Mouse (Mus musculus) ES-Bruce4 (cell line): ENCODE measurements around the gene Cadm3.

ENCODE experiments used
- CTCF ChIP-seq: IDR thresholded peaks from one replicate; pipeline ENCODE4 v1.8.1; 2011; ENCODE audit warnings: low read depth, low read length
- POLR2A ChIP-seq: IDR thresholded peaks from one replicate; pipeline ENCODE4 v1.8.1; 2011; ENCODE audit warnings: low read length; ENCODE audit not compliant: insufficient read depth

GRCm38 (mm10) chr1:173345112-173345511 lies 22.4 kb downstream of the Cadm3 start:
- no peak for TF ChIP-seq POLR2A
- no peak for TF ChIP-seq CTCF
